Mouse (Mus musculus) liver, adult (tissue): ENCODE data around the gene Dach1.

ENCODE experiments used
- GATA4 ChIP-seq: IDR thresholded peaks from 2 replicates; pipeline ENCODE4 v1.6.1; 2014; ENCODE audit warnings: mild to moderate bottlenecking, low read length; ENCODE audit not compliant: insufficient replicate concordance

Dach1 gene

DNA sequence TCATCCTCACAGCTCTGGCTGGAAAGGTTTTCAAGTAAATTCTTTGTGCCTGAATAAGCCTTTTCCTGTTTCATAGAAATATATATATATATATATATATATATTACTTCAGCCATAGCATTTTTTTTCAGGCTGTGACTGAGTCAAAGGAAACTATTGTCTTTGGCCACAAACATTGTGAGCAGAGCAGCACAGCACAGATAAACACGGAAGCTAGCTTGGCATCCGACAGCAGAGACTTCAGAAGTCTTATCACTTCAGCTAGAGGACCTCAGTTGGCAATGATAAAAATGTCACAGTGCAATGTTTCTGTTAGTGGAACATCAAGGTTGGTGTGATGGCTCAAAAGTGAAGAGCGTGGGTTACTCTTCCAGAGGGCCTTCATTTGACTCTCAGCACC is 186.3 kb downstream of the Dach1 start:
- no peak for TF ChIP-seq GATA4

DNA sequence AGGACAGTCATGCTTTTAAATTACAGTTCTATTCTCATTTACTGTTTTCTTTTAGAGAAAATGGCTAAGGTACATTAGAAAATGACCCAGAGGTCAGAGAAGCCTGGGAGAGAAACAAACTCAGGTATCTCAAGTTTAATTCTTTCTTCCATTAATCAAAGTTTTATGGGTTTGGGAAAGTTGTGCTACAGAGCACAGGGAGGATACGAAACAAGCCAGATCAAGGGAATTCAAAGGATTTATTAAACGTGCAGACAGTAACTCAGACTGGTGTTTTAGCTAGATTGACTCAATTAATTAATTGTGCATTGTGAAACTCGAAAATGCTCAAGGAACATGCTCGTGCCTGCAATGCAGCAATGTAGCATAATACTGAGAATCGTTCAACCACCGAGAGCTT is 186.9 kb downstream of the Dach1 start:
- no peak for TF ChIP-seq GATA4

DNA sequence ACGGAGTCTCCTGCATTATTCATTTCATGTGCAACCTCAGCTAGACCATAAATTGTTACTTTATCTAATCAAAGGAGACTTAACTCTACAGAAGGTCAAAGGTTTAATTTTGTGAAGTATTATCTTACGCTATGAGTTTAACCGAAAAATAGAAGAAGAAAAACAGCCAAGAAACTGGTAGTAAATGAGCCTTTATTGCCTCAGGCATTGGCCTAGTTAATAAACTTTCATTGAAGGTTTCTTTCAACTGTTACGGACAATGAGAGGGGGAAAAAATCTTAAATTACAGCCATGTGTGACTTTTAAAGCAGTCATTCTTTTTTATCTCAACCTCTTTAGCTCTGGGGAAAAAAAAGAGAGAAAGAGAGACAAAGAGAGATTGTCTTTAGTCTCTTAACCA is 188.7 kb downstream of the Dach1 start:
- TF ChIP-seq GATA4, result no peak

DNA sequence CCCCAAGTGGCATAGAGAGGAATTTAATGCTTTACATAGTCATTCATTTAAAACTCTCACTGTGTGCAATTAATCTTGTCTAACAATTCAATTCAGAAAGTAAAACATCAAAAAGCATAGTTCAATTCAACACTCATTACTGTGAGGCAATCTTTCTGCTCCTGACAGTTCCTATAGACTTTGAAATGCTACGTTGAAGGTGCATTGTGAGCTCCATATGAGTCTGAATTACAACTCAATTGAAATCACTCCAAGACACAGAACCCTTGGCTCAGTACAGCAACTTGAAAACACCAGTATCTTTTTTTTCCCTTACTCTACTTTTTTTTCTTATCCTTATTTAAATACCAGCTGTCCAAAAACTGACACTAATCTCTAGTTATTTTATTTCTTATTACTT is 193.5 kb downstream of the Dach1 start:
- TF ChIP-seq GATA4, result no peak

DNA sequence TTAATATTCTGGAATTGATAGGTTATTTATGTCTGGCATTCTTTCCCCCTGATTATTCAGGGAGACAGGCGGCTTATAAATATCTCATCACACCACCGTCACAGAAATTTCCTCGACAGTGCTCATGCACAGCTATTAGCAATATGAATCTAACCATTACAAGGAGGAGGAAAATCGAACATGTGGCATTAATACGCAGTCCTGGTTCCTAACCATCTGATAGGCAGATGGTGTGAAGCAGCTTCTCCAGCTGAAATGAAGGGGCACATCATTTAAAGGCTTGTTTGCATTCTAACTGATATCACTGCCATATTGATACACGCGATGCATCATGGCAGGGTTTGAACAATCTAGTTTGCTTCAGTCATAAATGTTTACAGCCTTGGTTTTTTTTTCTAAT is 194.1 kb downstream of the Dach1 start:
- TF ChIP-seq GATA4, result no peak

DNA sequence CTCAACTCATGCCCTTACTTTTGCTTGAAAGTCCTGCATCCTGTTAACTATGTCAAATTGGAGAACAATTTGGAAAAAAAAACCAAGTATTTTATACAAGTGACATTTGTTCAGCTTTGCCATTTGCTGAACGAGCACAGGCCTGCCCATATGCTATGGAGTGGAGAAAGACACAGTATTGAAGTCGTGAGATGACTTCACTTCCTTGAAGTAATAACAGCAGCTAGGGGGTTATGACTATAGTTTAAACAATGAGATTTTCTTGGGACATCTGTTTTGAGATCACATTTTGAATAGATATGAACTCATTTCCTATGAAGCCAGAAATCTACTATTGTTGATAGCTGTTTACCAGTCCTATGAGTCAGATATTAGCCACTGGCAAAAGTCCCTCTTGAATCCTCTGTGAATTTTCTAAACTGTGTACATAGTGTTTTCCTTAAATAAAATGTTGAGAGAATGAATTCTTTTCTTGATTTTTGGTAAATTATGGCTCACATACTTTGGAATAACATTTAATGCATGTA is 205.0 kb downstream of the Dach1 start:
- TF ChIP-seq GATA4, result no peak

DNA sequence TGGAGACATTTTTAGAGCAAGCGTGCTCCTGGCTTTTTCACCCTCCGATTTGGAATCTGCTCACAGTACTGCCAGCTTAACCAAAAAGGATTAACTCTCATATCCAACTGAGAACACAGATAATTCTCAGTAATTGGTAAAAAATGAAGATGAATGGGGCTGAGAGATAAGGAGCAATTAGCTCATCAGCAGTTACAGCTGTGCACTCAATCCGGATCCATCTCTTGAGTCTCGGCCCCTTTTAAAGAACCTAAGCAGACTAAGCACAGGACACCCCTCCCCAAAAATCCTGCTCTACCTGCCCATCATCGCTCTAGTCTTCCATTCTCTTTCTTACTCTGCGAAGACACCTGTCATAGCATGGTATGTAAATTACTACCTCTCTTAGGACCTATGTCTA is 205.9 kb downstream of the Dach1 start:
- TF ChIP-seq GATA4, result no peak

DNA sequence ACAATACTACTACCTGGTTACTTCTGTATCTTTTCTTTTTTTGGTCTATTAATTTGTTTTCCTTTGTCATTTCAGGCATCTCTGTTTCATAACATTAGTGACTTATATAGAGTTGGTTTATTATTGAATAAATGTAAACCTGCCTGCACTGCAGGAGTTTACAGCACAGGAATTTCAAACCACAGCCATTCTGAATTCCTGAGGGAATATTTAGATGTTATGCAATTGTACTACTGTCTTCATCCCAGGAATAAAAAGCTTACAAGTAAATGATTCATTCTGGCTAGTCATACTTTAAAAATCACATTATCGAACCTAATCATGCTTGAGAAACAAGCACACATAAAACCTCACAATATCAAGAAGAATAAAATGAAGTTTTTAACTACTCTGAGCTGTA is 213.2 kb downstream of the Dach1 start:
- no peak for TF ChIP-seq GATA4

DNA sequence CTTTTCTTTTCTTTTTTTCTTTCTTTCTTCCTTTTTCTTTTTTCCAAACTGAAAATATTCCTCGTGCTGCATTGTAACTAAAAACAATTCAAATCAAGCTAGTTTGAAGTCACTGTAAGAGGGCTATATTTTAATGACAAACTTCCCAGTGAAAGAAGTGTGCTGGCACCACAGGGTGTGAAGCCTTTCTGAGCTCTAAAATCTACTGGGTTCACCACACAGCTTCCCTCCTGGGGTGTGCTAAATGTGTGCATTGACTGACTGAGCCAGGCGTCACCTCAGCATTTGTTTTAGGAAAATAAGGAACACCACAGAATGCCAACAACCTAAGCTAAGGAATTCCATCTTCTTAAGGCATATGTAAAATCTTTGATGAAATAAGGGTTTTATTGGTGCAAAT is 224.1 kb downstream of the Dach1 start:
- TF ChIP-seq GATA4, result no peak

DNA sequence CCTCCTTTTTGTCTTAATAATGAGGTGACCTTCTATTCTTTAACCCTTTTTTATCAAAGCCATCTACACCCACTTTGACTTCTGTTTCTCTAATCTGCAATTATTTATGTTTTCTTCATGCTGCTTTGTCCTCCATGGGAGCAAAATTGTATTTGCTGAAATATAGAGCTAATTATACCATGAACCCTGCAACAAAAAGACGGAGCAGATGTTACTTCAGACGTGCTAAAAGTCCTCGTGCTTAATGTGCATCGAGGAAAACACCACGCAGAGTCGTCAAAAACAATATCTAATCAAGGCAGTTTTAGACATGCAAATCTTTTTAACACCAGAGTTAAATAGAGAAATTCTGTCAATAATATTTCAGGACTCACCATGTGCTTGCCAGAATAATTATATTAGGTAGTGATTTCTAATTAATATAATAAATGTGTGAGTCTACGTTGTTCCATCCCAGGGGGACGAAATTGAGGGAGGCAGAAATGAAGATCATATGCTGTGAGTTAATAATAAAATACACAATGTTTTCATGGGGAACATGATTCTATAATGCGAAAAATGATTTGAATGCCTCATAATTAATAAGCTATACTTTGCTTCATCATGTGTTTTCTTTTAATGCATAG is 224.8 kb downstream of the Dach1 start:
- TF ChIP-seq GATA4, result no peak

DNA sequence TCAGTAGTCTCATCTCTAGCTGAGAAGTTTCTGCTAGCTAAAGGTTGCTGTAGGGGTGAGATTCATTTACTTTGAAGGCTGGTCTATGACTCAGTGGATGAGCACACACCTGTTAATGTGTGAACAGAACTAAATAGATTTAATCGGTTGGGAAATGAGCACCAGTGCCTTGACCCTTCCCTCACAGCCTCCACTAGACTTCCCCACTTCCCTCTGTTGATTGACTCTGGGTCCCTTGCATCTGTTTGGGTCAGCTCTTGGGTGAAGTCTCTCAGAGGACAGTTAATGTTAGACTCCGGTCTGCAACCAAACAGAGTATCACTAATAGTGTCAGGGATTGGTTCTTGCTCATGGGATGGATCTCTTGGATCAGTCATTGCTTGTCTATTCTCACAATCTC is 227.2 kb downstream of the Dach1 start:
- TF ChIP-seq GATA4, result no peak

DNA sequence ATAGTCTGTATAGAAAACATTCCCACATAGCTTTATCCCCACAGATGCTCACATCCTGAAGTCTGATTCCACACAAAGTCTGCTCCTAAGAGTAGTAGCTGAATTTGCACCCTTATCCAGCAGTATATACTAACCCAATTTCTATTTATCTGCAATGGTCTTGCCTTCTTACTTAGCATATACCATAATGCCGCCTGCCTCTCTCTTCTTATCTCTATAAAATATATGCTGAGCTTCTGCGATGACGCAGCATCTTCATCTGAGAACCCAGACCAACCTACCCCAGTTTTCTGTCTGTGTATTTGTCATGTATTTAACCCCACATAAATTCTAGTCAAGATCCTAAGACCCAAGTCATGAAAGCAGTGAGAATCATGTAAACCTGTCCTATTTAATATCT is 272.9 kb downstream of the Dach1 start:
- no peak for TF ChIP-seq GATA4

DNA sequence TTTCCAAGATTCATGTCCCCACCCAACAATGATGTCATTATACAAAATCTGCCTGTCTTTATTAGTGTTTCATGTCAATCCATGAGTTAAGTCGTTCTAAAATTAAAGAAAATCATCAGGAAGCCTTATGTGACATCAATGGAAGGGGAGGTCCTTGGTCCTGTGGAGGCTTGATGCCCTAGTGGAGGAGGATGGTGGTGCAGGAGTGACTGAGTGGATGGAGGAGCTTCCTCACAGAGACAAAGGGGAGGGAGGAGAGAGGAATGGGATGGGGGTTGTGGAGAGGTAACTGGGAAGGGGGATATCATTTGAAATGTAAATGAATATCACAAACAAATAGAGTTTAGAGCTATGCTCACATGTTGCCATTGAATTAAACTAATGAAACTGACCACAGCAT is 287.6 kb downstream of the Dach1 start:
- TF ChIP-seq GATA4, result no peak

DNA sequence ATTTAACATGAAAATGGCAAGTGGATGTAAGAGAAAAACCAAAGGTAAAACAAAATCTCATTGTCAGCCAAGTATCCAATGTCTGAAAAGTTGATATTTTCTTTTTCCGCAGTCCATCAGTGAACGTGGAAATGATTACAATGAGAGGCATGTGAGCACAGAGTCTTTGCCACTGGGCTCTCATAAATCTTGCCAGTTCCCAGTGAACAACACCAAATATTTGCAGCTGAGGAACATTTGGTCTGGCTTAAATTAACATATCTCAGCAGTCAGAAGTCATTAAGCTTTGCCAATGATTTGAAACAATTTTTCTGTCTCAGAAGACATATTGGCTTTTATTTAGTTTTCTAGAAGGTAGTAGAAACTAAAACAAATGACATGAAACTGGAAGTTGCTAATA is 298.6 kb downstream of the Dach1 start:
- no peak for TF ChIP-seq GATA4

DNA sequence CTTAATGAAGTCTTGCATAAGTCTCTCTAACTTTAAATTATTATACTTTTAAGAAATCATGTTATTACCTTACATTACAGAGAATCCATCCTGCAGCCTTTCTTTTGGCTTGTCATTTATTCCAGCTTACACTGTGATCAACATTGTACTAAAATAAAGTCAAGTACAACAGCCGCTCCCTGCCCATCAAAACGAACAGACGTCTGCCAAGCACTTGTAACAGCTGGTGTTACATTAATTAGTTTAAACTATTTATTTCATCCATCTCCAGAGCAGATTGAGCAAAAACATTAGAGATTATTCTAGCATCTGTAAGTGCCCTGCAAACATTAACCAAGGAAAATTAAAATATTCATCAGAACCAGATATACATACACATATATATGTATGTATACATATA is 311.2 kb downstream of the Dach1 start:
- no peak for TF ChIP-seq GATA4

DNA sequence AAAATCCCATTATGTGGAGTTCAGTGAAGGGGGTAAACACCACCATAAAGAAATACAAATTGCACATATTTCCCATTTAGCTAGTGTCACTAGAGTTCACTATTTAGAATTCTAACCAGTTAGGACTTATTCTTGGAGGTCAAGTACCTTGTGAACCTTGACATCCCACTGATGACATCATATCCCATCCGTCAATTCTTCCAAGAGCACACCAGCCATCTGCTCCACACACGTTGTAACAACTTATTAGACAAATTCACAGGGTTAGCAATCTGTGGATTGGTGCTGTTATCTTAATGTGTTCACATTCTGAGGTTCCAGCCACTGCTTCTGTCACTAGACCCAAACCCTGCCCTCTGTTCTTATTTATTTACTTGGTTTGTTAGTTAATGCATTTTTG is 312.3 kb downstream of the Dach1 start:
- no peak for TF ChIP-seq GATA4

DNA sequence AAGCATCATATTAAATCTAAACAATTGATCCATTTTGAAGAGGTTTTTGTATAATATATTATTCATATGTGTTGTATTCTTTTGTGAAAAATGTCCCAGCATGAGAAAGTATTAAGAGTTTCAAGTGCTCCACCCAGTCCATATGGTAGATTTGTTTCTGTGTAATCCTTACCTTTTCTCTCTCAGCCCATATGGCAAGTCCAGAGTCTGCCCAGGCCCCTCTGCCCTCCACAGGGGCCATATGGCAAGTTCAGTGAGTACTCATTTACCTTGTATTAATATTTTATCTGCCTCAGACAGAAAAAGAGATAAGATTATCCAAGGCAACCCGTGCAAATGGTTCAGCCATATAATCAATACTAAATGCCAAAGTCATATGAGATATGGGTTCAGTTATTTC is 314.2 kb downstream of the Dach1 start:
- no peak for TF ChIP-seq GATA4
